Mouse (Mus musculus) midbrain, embryonic 15.5 days (tissue): ENCODE data around the gene Akr1d1. TPM values are rescaled to one million over a fixed set of nuclear protein-coding genes. Genes with fewer than 3 reads are reported as not detected.

Source experiments
- ATAC-seq: fragments of 200-750 bp; cut with Nextera tagmentation; replicated peaks from 2 replicates; pipeline ENCODE4 v1.8.0; 2017; ENCODE audit warnings: moderate TSS enrichment
- H3K27ac ChIP-seq: fragments of 300-500 bp; sonication (generic); 2 replicates; pipeline ENCODE4 v1.5.1; 2015; ENCODE audit warnings: mild to moderate bottlenecking, inconsistent platforms
- H3K27me3 ChIP-seq: fragments of 300-500 bp; sonication (generic); replicated peaks from 2 replicates; pipeline ENCODE4 v1.6.1; 2015; ENCODE audit warnings: inconsistent platforms
- H3K36me3 ChIP-seq: fragments of 300-500 bp; sonication (generic); replicated peaks from 2 replicates; pipeline ENCODE4 v1.6.1; 2015; ENCODE audit warnings: inconsistent platforms
- H3K4me1 ChIP-seq: fragments of 300-500 bp; sonication (generic); 2 replicates; pipeline ENCODE4 v1.6.1; 2015; ENCODE audit warnings: inconsistent platforms
- H3K4me2 ChIP-seq: fragments of 300-500 bp; sonication (generic); 2 replicates; pipeline ENCODE4 v1.6.1; 2015; ENCODE audit warnings: inconsistent platforms, mild to moderate bottlenecking, moderate library complexity
- H3K4me3 ChIP-seq: fragments of 300-500 bp; sonication (generic); 2 replicates; pipeline ENCODE4 v1.5.1; 2015; ENCODE audit warnings: mild to moderate bottlenecking, inconsistent platforms
- H3K9ac ChIP-seq: fragments of 300-500 bp; sonication (generic); 2 replicates; pipeline ENCODE4 v1.6.1; 2015; ENCODE audit warnings: mild to moderate bottlenecking, inconsistent platforms
- H3K9me3 ChIP-seq: fragments of 300-500 bp; sonication (generic); 2 replicates; pipeline ENCODE4 v1.6.1; 2016; ENCODE audit warnings: inconsistent platforms
- WGBS: fragments of 180-500 bp; shearing (Covaris S2); methylation state at CpG from one replicate; pipeline ENCODE4 v1.1.7; 2015; ENCODE audit warnings: mixed read lengths; 5-methylcytosine and 5-hydroxymethylcytosine counted together
- polyA plus RNA-seq: library from polyadenylated mRNA; unstranded; fragments of >200 nt; fragmentation: Nextera tagmentation; extraction: Ambion mirVana; gene quantifications from 2 replicates; pipeline ENCODE4 v1.2.1, GENCODE M21; 2015

The Akr1d1 gene
- not detected in 2 replicates for polyA plus RNA-seq

DNA sequence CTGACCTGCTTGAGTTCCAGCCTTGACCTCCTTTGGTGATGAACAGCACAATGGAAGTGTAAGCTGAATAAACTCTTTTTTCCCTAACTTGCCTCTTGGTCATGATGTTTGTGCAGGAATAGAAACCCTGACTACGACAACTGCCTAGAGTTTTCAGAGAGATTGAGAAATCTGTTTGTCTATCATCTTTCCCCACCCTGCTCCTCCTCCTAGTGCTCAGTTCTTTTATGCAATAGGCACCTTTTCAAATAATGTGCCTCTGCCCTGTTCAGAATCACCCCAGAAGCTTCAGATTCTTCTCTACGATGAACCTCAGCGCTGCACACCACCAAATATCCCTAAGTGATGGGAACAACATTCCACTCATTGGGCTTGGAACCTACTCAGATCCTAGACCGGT is at the start of gene Akr1d1:
TSS of gene Akr1d1 (plus strand) at position 234 of the 400 bp plus-strand sequence.
- H3K36me3 ChIP-seq, result no peaks in the 10 kb centered on the region
- no peak within 1 kb of the TSS for H3K27ac ChIP-seq
- H3K4me3 ChIP-seq, result no peak within 1 kb of the TSS
- H3K4me2 ChIP-seq, result no peak within 1 kb of the TSS
- no peaks in the 10 kb centered on the region for H3K9me3 ChIP-seq
- H3K27me3 ChIP-seq, result no peaks in the 10 kb centered on the region
- no peak for ATAC-seq
- no peak within 1 kb of the TSS for H3K9ac ChIP-seq
- no peaks in the 10 kb centered on the region for H3K4me1 ChIP-seq
- 92% methylated on average over 4 of the region's 4 CpGs for WGBS

- H3K36me3 ChIP-seq, result no peaks in the 10 kb centered on the region
- H3K27me3 ChIP-seq, result no peaks in the 10 kb centered on the region
- no peak for ATAC-seq
- 89% methylated on average over 3 of the region's 3 CpGs for WGBS
- H3K4me2 ChIP-seq, result no peak overlapping the region
- no peaks in the 10 kb centered on the region for H3K9me3 ChIP-seq
- H3K4me1 ChIP-seq, result no peaks in the 10 kb centered on the region
- H3K9ac ChIP-seq, result no peak overlapping the region
- H3K27ac ChIP-seq, result no peak overlapping the region
- no peak overlapping the region for H3K4me3 ChIP-seq
Measured at GRCm38 (mm10) chr6:37481147-37481546, 48.8 kb upstream of the Akr1d1 start.

DNA sequence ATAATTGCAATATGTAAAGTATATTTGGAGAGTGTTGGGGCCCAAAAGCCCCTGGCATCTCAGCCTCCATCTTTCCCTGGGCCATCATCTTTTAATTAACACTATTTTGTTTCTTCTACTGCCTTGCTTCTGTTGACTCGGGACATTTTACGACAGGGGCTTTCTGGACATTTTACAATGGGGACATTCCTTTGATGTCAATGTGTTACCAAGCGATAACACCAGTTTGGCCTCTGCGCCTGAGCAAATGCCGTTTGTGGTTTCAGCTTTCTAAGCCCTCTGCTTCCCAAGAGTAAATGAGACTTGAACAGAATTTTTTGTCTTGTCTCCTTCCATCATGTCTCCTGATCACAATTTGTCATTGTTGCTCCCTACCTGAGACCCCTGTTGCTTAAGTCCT is 46.7 kb upstream of the Akr1d1 start:
- Histone ChIP-seq H3K4me1 (no peaks in the 10 kb centered on the region), H3K4me2 (no peak overlapping the region), H3K36me3 (no peaks in the 10 kb centered on the region), H3K27ac (no peak overlapping the region), H3K9ac (no peak overlapping the region), H3K9me3 (no peaks in the 10 kb centered on the region), H3K27me3 (no peaks in the 10 kb centered on the region), H3K4me3 (no peak overlapping the region)
- ATAC-seq, result no peak
- WGBS, result 57% methylated on average over 5 of the region's 5 CpGs

GRCm38 (mm10) chr6:37484588-37485070 is 45.3 kb upstream of the Akr1d1 start:
- no peak overlapping the region for H3K4me2 ChIP-seq
- WGBS, result 65% methylated on average over 1 of the region's 1 CpGs
- H3K27ac ChIP-seq, result no peak overlapping the region
- no peaks in the 10 kb centered on the region for H3K4me1 ChIP-seq
- no peak overlapping the region for H3K9ac ChIP-seq
- no peak overlapping the region for H3K4me3 ChIP-seq
- ATAC-seq, result no peak
- H3K27me3 ChIP-seq, result no peaks in the 10 kb centered on the region
- no peaks in the 10 kb centered on the region for H3K36me3 ChIP-seq
- no peaks in the 10 kb centered on the region for H3K9me3 ChIP-seq

DNA sequence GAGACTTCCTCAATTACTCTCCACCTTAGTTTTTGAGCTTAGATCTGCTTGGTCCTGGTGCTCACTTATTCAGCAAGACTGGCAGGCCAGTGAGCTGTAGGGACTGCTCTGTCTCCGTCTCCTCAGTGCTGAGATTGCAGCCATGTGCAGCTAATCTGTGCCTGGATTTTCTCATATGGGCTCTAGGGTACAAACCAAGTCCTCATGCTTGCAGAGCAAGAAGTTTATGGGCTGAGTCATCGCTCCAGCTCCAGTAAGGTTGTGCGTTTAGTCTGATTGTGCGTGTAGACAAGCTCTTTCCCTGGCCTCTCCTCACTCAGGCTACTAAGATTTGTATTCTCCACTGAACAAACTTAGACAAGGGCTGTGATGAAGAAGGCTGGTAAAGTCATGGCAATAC is 43.5 kb upstream of the Akr1d1 start:
- Histone ChIP-seq H3K4me3 (no peak overlapping the region), H3K9ac (no peak overlapping the region), H3K4me1 (no peaks in the 10 kb centered on the region), H3K9me3 (no peaks in the 10 kb centered on the region), H3K4me2 (no peak overlapping the region), H3K27ac (no peak overlapping the region), H3K27me3 (no peaks in the 10 kb centered on the region), H3K36me3 (no peaks in the 10 kb centered on the region)
- ATAC-seq, result no peak
- 90% methylated on average over 4 of the region's 4 CpGs for WGBS

DNA sequence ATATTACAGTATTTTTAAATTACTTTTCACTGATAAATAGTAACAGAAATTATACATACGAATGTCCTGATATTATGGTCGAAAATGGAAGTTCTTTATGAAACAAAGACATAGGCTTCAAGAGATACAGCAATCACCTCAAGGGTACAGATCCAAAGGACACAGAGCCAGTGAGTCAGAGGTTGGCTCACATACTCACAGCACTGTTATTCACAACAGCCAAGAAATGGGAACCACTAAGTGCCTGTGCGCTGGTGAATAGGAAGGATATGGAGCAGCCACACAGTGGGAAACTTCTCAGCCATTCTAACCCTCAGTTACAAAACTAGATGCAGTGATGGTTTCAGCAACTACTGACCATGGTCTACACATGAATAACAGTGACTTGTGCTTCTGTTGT is 37.7 kb upstream of the Akr1d1 start:
- H3K9me3 ChIP-seq, result no peaks in the 10 kb centered on the region
- no peak overlapping the region for H3K4me3 ChIP-seq
- no peaks in the 10 kb centered on the region for H3K36me3 ChIP-seq
- H3K9ac ChIP-seq, result no peak overlapping the region
- WGBS, result 90% methylated on average over 3 of the region's 3 CpGs
- ATAC-seq, result no peak
- H3K4me2 ChIP-seq, result no peak overlapping the region
- H3K4me1 ChIP-seq, result no peaks in the 10 kb centered on the region
- H3K27ac ChIP-seq, result no peak overlapping the region
- H3K27me3 ChIP-seq, result no peaks in the 10 kb centered on the region

- Histone ChIP-seq H3K27ac (no peak overlapping the region), H3K4me1 (no peaks in the 10 kb centered on the region), H3K9ac (no peak overlapping the region), H3K9me3 (0 out of 2 replicates have a peak, but pooled peaks cover under 1% of the 10 kb centered on the region), H3K4me3 (no peak overlapping the region), H3K36me3 (no peaks in the 10 kb centered on the region), H3K4me2 (no peak overlapping the region), H3K27me3 (no peaks in the 10 kb centered on the region)
- WGBS, result 95% methylated on average over 1 of the region's 1 CpGs
- no peak for ATAC-seq
Measured at GRCm38 (mm10) chr6:37494957-37495356, 35.0 kb upstream of the Akr1d1 start.

GRCm38 (mm10) chr6:37496866-37497265 is 33.1 kb upstream of the Akr1d1 start:
- H3K4me1 ChIP-seq, result no peaks in the 10 kb centered on the region
- H3K27me3 ChIP-seq, result no peaks in the 10 kb centered on the region
- H3K36me3 ChIP-seq, result no peaks in the 10 kb centered on the region
- 91% methylated on average over 1 of the region's 1 CpGs for WGBS
- H3K9ac ChIP-seq, result no peak overlapping the region
- H3K4me3 ChIP-seq, result no peak overlapping the region
- ATAC-seq, result no peak
- H3K27ac ChIP-seq, result no peak overlapping the region
- H3K9me3 ChIP-seq, result 0 out of 2 replicates have a peak, but pooled peaks cover 3% of the 10 kb centered on the region
- no peak overlapping the region for H3K4me2 ChIP-seq

DNA sequence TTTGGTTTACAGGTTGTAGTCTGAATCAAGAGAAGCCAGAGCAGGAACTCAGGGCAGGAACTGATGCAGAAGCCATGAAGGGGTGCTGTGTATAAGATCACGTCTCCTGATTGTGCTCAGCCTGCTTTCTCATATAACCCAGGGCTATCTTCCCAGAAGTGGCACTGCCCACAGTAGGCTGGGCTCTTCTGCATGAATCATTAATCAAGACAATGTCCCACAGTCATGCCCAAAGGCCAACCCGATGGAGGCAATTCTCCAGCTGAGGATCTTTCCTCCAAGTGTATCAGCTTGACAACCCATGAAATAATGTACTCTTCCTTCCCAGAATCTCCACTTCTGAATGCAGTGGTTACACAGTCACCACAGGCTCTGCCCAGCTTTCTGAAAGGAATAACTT is 24.4 kb upstream of the Akr1d1 start:
- ATAC-seq, result no peak
- Histone ChIP-seq H3K27me3 (no peaks in the 10 kb centered on the region), H3K9me3 (no peaks in the 10 kb centered on the region), H3K4me2 (no peak overlapping the region), H3K9ac (no peak overlapping the region), H3K27ac (no peak overlapping the region), H3K4me3 (no peak overlapping the region), H3K4me1 (no peaks in the 10 kb centered on the region), H3K36me3 (no peaks in the 10 kb centered on the region)
- WGBS, result 92% methylated on average over 2 of the region's 2 CpGs

DNA sequence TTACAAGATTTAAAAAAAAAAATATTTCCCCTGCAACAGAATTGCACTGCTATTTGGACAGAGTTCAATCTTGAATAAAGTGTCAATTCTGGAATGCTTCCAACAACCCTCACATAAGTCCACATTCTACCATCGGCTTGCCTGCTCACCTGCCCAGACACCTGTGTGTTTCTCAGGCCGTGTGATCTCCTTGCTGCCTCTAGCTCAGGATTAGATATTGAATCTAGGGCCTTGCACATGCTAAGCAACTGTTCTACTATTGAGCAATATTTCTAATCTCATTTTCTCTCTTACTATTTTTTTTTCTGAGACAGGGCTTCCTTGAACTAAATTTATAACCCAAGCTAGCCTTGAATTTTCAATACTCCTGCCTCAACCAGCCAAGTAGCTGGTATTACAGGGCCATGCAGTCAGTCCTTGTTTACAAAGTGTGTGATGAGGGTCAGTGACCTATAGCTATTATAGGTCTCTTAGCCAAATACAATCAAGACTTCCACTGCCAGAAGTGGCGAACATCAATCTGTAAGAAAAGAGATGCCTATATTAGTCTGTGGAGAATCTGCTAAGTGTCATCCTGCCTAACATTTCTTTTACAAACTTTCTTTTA is 23.0 kb upstream of the Akr1d1 start:
- WGBS, result 80% methylated on average over 3 of the region's 3 CpGs
- no peaks in the 10 kb centered on the region for H3K4me1 ChIP-seq
- no peak overlapping the region for H3K27ac ChIP-seq
- no peak overlapping the region for H3K4me2 ChIP-seq
- H3K9me3 ChIP-seq, result no peaks in the 10 kb centered on the region
- no peaks in the 10 kb centered on the region for H3K27me3 ChIP-seq
- no peak overlapping the region for H3K4me3 ChIP-seq
- no peak overlapping the region for H3K9ac ChIP-seq
- ATAC-seq, result no peak
- no peaks in the 10 kb centered on the region for H3K36me3 ChIP-seq

DNA sequence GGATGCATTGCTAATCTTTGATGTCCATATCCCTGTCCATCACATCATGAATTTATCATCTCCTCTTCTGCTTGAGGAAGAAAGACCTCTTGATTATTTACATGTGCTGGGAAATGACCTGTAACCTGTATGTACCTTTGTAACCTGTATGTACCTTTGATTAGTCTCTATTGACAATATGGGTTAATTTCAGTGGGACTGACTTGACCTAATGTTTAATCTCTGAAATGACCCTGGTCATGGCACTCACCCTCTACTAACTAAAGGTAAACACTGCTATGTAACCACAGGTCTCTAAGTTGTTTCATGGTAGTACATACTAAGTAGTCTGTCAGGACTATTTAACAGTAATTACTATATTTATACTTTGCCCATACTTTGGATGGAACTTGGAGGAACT is 19.2 kb upstream of the Akr1d1 start:
- no peak for ATAC-seq
- Histone ChIP-seq H3K9ac (no peak overlapping the region), H3K4me2 (no peak overlapping the region), H3K36me3 (no peaks in the 10 kb centered on the region), H3K27me3 (no peaks in the 10 kb centered on the region), H3K4me3 (no peak overlapping the region), H3K27ac (no peak overlapping the region), H3K9me3 (no peaks in the 10 kb centered on the region), H3K4me1 (no peaks in the 10 kb centered on the region)

GRCm38 (mm10) chr6:37520631-37521375 is 9.2 kb upstream of the Akr1d1 start:
- WGBS, result 93% methylated on average over 13 of the region's 13 CpGs
- peaks cover 3% of the 10 kb centered on the region; the same call in 1 of the 2 replicates for H3K9me3 ChIP-seq
- H3K4me2 ChIP-seq, result no peak overlapping the region
- H3K36me3 ChIP-seq, result no peaks in the 10 kb centered on the region
- H3K4me1 ChIP-seq, result no peaks in the 10 kb centered on the region
- no peaks in the 10 kb centered on the region for H3K27me3 ChIP-seq
- H3K4me3 ChIP-seq, result no peak overlapping the region
- no peak overlapping the region for H3K27ac ChIP-seq
- no peak overlapping the region for H3K9ac ChIP-seq
- ATAC-seq, result no peak

GRCm38 (mm10) chr6:37532036-37532435 is 2.1 kb downstream of the Akr1d1 start:
- no peaks in the 10 kb centered on the region for H3K36me3 ChIP-seq
- no peak overlapping the region for H3K9ac ChIP-seq
- WGBS, result 94% methylated on average over 3 of the region's 3 CpGs
- no peak overlapping the region for H3K27ac ChIP-seq
- H3K4me2 ChIP-seq, result no peak overlapping the region
- ATAC-seq, result no peak
- no peak overlapping the region for H3K4me3 ChIP-seq
- no peaks in the 10 kb centered on the region for H3K4me1 ChIP-seq
- H3K9me3 ChIP-seq, result no peaks in the 10 kb centered on the region
- no peaks in the 10 kb centered on the region for H3K27me3 ChIP-seq
